Mouse (Mus musculus): ENCODE data around the gene Chid1.

Chid1 gene

GRCm38 (mm10) chr7:141559726-141560325 is 20.2 kb upstream of the Chid1 start:
- in situ Hi-C loops (cut with MseI, MboI) = no loop called here

GRCm38 (mm10) chr7:141558946-141559345 is 19.3 kb upstream of the Chid1 start:
- in situ Hi-C loops (cut with MseI, MboI) = no loop called here

- in situ Hi-C loops (cut with MseI, MboI) = no loop called here
Measured at GRCm38 (mm10) chr7:141558329-141558776, 18.7 kb upstream of the Chid1 start.

- in situ Hi-C loops (cut with MseI, MboI) = no loop called here
Measured at GRCm38 (mm10) chr7:141550464-141550863, 10.8 kb upstream of the Chid1 start.

GRCm38 (mm10) chr7:141549432-141550061 is 9.9 kb upstream of the Chid1 start:
- in situ Hi-C loops (cut with MseI, MboI) = no loop called here

GRCm38 (mm10) chr7:141544654-141545053 is 5.0 kb upstream of the Chid1 start:
- in situ Hi-C loops (cut with MseI, MboI) = no loop called here

- in situ Hi-C loops (cut with MseI, MboI) = no loop called here
Measured at GRCm38 (mm10) chr7:141542588-141542987, 2.9 kb upstream of the Chid1 start.

- in situ Hi-C loops (cut with MseI, MboI) = no loop called here
Measured at GRCm38 (mm10) chr7:141541681-141542080, 2.0 kb upstream of the Chid1 start.

- in situ Hi-C loops (cut with MseI, MboI) = no loop called here
Measured at GRCm38 (mm10) chr7:141540312-141541081, 840 bp upstream of the Chid1 start.

- in situ Hi-C loops (cut with MseI, MboI) = no loop called here
Measured at GRCm38 (mm10) chr7:141538852-141539555, 653 bp downstream of the Chid1 start.

- in situ Hi-C loops (cut with MseI, MboI) = no loop called here
Measured at GRCm38 (mm10) chr7:141535570-141535969, 4.1 kb downstream of the Chid1 start.

- in situ Hi-C loops (cut with MseI, MboI) = no loop called here
Measured at GRCm38 (mm10) chr7:141525580-141525925, 14.1 kb downstream of the Chid1 start.

GRCm38 (mm10) chr7:141524760-141525579 is 14.7 kb downstream of the Chid1 start:
- in situ Hi-C loops (cut with MseI, MboI) = no loop called here

- in situ Hi-C loops (cut with MseI, MboI) = no loop called here
Measured at GRCm38 (mm10) chr7:141524271-141524670, 15.4 kb downstream of the Chid1 start.

GRCm38 (mm10) chr7:141523007-141523406 is 16.6 kb downstream of the Chid1 start:
- in situ Hi-C loops (cut with MseI, MboI) = no loop called here

- in situ Hi-C loops (cut with MseI, MboI) = no loop called here
Measured at GRCm38 (mm10) chr7:141519795-141520194, 19.9 kb downstream of the Chid1 start.

- in situ Hi-C loops (cut with MseI, MboI) = no loop called here
Measured at GRCm38 (mm10) chr7:141518926-141519325, 20.7 kb downstream of the Chid1 start.

GRCm38 (mm10) chr7:141518296-141518695 is 21.4 kb downstream of the Chid1 start:
- in situ Hi-C loops (cut with MseI, MboI) = no loop called here

- in situ Hi-C loops (cut with MseI, MboI) = no loop called here
Measured at GRCm38 (mm10) chr7:141517638-141518037, 22.0 kb downstream of the Chid1 start.

- in situ Hi-C loops (cut with MseI, MboI) = no loop called here
Measured at GRCm38 (mm10) chr7:141510681-141511191, 28.9 kb downstream of the Chid1 start.

GRCm38 (mm10) chr7:141510196-141510595 is 29.5 kb downstream of the Chid1 start:
- in situ Hi-C loops (cut with MseI, MboI) = no loop called here
